Mouse (Mus musculus): ENCODE data around the gene Usb1.

The Usb1 gene

DNA sequence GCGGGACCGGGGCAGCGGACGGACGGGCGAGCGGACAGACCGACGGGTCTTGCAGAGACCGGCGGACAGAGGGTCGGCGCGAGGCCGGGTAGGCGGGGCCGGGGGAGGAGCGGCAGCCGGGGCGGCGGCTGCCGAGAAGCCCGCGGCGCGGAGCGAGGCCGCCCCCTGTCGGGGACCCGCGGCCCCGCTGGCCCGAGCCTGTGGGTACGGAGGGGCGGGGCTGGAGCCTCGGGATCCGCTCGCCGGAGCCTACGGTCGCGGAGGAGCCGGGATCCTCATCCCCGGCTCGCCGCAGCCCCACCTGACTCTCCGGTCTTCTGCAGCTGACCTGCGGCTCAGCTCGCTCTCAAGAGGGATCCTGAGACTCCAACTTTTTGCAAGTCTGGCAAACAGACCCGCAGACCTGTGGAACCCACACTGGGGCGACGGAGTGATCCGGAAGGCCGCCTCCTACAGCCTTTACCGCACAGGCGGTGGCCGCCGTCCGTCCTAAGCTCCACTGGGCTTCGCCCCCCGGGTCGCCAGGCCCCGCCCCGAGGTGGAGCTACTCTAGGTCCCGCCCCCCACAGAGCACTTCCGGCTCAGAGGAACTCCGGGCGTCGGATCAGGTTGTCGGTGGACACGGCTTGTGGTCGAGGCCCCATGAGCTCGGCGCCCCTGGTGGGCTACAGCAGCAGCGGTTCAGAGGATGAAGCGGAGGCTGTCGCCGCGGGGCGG is at the start of gene Usb1, which contains the start of gene Zfp319:
Usb1 (plus strand) TSS at position 565 of the 717 bp plus-strand sequence.
Zfp319 (minus strand) TSS at position 231 of the 717 bp plus-strand sequence.
- DNase-seq (ENCODE audit: low read depth) = peak; percentile 85

DNA sequence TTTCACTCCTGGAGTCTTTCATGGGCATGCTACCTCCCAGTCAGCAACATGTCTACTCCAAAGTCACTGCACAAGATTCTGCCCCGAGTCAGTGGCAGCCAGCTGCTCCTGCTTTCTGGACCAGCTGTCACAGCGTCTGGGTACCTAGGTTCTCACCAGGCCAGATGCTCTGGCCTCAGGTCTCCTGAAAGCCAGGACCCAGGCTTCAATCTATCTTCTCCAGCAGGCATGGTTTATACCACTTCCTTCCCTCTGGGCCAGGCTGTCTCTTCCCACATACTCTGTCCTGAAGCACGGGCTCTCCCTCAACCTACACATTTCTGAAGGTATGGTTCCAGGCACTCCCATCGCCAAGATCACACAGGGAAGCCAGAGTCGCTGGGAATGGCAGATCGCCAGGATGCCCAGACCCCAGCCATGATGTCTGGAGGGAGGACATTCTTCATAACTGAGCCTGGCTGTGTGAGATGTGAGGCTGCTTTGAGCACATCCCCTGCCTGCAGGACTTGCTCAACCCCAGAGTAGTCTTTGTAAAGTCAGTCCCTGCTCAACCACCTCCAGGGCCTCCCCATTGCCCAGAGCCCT is 42.9 kb upstream of the Usb1 start:
- DNase-seq (ENCODE audit: low read depth) = no peak

GRCm38 (mm10) chr8:95293172-95293571 is 38.9 kb upstream of the Usb1 start:
- no peak for DNase-seq (ENCODE audit: low read depth)

DNA sequence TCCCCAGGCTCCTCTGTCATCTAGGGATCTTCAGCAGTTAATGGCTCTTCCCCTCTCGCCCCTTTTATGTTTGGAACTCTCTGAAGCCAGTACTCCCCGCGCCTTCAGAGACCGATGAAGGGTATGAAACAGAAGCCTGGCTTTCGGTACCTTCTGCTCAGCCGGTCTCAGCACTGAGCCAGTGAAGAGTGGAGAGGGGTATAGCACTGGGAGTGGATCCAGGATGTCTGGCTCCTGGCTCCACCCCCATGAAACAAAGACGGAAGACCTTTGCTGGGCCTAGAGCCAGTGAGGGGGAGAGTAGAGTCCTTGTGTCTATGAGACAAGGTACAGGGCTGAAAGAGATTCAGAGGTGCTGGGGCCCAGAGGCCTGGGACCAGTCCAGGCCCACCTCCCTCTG is 38.2 kb upstream of the Usb1 start:
- DNase-seq (ENCODE audit: low read depth) = no peak

- peak; percentile 11 for DNase-seq (ENCODE audit: low read depth)
Measured at GRCm38 (mm10) chr8:95302410-95302809, 29.7 kb upstream of the Usb1 start.

DNA sequence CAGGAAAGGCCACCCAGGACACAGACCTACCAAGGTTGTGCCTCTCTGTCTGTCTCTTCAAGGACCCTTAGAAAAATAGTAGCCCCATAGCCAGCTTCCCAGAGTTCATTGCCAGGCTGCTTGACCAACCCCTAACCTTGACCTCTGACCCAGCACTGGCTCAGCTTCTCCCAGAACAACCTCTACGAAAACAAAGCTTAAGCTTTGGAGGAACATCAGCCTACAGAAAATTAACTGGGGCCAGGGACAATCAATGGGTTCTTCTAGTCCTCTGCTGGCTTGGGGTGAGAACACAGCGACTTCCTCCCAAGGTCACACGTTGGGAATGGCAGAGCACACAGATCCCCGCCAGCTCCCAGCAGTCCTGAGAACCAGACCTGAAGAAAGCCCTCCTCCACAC is 26.6 kb upstream of the Usb1 start:
- no peak for DNase-seq (ENCODE audit: low read depth)

DNA sequence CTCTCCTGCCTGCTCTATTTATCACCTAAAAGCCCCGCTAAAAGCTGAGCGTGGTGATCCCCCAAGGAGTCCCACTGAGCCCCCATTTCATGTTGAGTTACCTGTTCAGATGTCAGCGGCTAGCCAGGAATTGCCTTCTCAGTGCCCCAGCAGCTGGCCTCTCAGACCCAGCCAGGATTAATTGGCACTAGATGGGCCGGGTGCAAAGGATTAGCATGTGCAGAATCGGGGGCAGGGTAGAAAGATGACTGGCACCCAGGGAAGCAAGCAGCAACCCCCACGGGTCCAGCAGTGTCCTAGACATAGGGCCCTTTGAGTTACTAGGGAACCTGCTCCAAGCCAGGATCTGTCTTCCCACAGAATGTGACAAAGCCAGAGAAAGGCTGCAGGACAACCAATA is 25.7 kb upstream of the Usb1 start, which contains the start of gene Cngb1:
Cngb1 (minus strand) TSS at position 155 of the 400 bp plus-strand sequence.
- DNase-seq (ENCODE audit: low read depth) = no peak

DNA sequence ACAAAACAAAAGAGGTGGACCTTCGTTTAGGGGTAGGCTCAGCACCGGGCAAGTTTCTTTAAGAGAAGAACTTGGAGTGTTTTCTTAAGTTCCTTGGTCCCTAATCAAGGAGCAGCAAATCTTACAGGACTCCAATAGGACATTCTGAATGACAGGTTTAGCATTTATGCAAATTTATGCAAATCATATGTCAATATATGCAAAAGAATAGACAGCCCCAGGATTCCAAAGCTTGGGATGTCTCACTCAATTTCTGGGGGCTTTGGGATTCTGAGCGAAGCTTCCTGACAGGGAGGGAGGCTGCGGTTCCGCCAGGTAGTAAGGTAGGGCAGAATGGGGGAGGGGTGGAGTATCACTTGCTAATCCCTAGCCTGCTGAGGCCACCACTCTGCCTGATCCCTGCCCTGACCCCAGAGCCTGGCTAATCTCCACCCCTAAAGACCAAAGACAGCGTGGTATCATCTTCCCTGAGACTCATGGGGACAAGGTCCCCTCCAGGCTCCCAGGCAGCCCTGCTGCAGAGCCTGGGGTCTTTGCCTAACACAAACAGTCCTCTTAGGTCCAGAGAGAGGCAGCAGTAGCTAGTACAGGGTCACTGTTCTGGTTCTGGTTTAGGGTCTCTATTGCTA is 21.6 kb upstream of the Usb1 start, which contains the start of gene Tepp:
Tepp (plus strand) TSS at position 225 of the 629 bp plus-strand sequence.
- DNase-seq (ENCODE audit: low read depth) = no peak

GRCm38 (mm10) chr8:95312836-95313235 is 19.2 kb upstream of the Usb1 start:
- DNase-seq (ENCODE audit: low read depth) = no peak

- DNase-seq (ENCODE audit: low read depth) = no peak
Measured at GRCm38 (mm10) chr8:95313857-95314256, 18.2 kb upstream of the Usb1 start.

DNA sequence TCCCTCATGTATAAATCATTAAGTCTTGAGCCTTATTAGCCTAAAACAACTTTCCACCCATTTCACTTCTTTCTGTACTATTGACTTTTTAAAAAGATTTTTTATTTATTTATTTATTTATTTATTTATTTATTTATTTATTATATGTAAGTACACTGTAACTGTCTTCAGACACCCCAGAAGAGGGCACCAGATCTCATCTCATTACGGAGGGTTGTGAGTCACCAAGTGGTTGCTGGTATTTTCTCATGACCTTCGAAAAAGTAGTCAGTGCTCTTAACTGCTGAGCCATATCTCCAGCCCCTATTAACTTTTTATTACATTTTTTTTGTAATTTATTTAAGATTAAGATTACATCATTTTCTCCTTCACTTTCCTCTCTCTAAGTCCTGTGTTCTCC is 17.4 kb upstream of the Usb1 start:
- no peak for DNase-seq (ENCODE audit: low read depth)

GRCm38 (mm10) chr8:95315350-95315749 is 16.7 kb upstream of the Usb1 start:
- DNase-seq (ENCODE audit: low read depth) = no peak

DNA sequence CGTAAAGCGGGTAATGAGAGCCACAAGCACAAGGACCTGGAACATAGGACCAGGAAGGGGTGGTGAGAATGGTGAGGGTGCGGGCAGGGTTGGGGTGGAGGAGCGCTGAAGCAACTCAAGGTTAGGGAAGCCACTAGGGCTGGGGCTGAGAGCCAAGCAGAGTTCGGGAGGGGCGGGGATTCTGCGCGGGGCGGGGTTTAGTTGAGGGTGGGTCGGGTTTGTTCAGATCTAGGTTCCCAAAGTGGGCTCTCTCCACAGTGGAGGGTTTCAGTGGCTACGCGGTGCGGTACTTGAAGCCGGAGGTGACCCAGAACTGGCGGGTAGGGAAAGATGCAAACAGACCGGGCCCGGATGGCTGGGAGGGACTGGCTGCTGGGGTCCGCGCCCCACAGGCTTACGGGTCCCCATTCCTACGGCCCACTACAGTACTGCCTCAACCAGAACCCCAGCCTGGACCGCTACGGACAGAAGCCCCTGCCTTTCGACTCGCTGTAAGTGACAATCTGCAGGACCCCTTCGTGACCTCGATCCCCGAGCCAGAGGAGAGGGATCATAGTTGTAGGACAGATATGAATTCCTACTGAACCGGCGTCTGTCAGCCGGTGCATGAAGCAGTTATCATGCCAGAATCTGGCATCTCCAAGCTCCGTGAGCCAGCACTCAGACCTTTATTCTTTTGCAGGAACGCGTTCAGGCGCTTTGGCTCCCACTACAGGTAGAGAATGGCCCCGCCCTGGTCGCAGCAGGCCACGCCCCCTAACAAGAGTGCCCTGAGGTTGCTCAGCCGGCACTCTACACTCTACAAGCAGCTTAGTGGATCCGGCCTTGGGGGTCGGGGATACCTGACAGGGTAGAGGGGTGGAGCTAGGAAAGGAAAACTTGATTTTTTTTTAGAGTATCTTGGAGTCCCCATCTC is 11.6 kb upstream of the Usb1 start:
- DNase-seq (ENCODE audit: low read depth) = no peak

- no peak for DNase-seq (ENCODE audit: low read depth)
Measured at GRCm38 (mm10) chr8:95323201-95323600, 8.9 kb upstream of the Usb1 start.

- no peak for DNase-seq (ENCODE audit: low read depth)
Measured at GRCm38 (mm10) chr8:95324646-95325045, 7.4 kb upstream of the Usb1 start.

DNA sequence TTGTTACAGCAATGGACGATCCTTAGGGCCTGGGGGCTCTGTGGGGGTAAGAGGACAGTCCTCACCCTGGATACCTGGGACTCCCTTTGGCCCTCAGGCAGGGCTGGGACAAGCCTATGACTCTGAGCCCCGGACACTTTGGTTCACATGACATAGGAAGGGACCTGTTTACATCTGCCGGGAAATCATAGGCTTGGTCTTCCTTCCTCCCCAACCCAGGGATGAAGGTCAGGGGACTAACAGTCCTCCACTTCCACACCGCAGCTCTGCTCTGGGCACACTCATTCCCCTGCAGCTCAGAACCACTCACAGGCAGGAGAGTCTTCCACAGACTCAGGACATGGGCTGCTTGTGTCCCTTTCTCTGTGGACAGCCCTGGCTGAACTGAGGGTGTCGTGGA is 5.3 kb upstream of the Usb1 start:
- DNase-seq (ENCODE audit: low read depth) = no peak

DNA sequence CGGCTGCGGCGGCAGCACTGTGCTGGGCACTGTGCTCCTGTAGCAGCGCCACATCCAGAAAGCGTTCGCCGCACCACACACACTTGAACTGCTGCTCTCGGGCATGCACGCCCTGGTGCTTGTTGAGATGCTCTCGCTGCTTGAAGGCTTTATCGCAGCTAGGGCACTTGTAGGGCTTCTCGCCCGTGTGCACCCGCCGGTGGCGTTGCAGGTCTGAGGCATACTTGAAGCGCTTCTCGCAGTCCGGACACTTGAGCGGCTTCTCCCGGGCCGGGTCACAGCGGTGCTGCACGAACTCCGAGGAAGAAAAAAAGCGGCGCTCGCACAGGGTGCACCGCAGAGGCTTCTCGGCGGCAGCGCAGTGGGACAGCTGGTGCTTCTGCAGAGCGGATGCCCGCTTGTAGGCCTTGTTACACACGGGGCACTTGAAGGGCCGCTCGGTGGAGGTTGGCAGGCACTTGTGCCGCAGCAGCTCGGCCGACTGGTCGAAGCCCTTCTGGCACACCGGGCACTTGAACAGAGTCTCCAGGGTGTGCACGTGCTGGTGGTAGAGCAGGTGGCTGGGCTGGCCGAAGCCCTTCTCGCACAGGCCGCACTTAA is 4.1 kb upstream of the Usb1 start:
- no peak for DNase-seq (ENCODE audit: low read depth)

DNA sequence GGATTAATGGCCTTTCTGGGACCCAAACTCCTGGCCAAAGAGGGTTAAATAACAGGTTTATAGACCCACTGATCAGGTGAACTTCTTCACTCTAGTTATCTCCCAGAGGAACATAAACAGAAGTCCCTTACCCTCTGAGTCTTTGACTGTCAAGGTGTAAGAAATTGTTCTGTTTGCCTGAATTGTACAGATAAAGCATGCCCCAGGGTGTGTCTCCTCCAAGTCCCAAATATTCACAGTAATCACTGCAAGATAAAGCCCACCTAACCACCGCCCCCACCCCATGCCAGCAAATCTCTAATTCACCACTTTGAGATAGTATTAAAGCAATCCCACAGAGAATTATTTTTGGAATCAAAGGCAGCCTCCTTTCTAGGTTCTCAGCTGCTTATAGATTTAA is 1.7 kb upstream of the Usb1 start:
- DNase-seq (ENCODE audit: low read depth) = no peak

- DNase-seq (ENCODE audit: low read depth) = no peak
Measured at GRCm38 (mm10) chr8:95331156-95331719, 846 bp upstream of the Usb1 start.

DNA sequence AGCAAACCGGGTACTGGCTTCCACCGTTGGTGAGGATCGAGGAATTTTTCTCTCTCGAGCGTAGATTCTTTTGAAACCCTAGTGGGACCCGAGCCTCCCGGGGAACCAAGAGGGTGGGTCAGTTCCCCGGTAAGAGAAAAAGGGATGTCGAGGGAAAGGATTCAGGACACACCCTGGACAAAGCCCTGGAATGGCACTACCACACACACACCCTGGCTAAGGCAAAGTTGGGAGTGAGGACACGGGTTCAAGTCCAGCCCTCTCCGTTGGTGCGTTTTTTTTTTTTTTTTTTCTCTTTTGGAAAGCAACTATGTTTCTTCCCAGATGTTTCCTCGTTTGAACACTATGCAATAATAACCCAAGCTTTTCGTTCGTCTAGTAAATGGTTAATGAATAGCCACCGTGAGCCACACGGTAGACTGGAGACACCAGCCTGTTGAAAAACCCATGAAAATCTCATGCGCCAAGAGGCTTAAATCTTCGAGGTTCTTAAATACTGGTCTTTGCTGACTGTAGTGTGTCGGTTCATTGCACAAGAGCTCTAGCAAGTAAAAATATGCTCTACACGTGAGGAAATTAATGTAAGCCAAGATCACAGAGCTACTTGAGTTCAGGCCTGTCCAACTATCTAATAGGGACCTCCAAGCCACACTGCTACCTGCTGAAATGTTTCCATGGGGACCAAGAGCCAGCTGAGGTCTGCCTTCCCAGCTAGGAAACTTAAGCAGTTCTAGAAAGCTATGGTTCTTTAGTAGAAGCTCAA is 534 bp downstream of the Usb1 start:
- DNase-seq (ENCODE audit: low read depth) = no peak

- no peak for DNase-seq (ENCODE audit: low read depth)
Measured at GRCm38 (mm10) chr8:95335706-95336105, 3.6 kb downstream of the Usb1 start.

Data from c-Kit-positive CD71-positive TER-119-negative erythroid progenitor cells, embryonic 14.5 days (primary cell).